Comparison of ENCODE assay signal across 8 mouse cellular contexts in the genomic region with DNA sequence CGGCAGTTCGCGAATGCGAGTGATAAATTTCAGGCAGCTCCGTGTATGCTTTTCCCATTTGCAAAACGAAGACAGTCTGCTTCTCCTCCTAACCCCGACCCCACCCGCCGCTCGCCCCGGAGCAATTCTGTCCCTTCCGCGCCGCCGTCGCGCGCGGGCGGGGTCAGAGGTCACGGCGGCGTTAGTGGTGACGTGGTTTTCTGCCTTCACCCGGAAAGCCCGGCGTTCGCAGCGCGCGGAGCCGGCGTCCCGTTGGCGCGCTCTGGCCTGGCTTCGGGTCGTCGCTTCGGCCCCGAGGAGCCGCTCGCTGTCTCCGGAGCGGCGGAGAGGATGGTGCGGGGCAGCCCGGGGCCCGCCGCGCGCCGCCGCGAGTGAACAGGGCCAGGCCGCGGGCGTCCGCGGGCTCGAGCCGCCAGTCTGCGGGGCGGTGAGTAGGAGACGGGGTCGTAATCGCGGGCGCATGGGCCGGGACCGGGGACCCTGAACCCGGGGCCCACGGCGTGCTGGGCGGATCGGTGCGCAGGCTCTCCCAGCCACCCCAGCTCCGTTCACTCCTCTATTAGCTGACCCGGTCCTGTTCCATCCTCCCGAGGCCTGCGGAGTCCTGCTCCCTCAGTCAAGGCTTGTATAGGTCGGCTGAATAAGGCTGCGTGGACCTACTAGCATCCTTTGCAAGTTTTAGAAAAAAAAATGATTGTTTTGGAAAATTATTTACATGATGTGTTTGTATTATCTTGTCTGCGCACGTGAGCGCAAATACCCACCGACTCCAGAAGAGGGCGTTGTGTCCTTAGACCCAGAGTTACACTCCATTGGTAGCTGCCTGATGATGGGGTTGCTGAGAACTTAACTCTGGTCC. TPM values are rescaled to one million over a fixed set of nuclear protein-coding genes. Genes with fewer than 3 reads are reported as not detected.
A peak's percentile ranks its signal among the peaks of the same experiment; 100 is the strongest.
DNase-seq lines count a peak whose midpoint lies in the region; ATAC-seq and TF ChIP-seq lines count a peak whose summit lies in the region.

No protein-coding gene starts in this region.

- H3K79me2 ChIP-seq in myocyte (ENCODE audit: control insufficient read depth, insufficient read depth), result peaks cover 49% of the 10 kb centered on the region

- TF ChIP-seq CTCF in kidney, postnatal 0 days (IDR thresholded peaks at IDR 0.05; ENCODE audit: low read depth), result peak; percentile 58

- H3K4me3 ChIP-seq in brown adipose tissue, adult 24 weeks (ENCODE audit: insufficient read depth, low read depth, low read length), result peak overlapping the region; percentile 94
- H3K4me3 ChIP-seq in heart, embryonic 13.5 days, result peak overlapping the region; percentile 100
- peak overlapping the region; percentile 98 for H3K4me3 ChIP-seq in kidney, postnatal 0 days (replicated peaks; ENCODE audit: low read depth, low read length)
- peak overlapping the region; percentile 100 for H3K4me3 ChIP-seq in liver, embryonic 11.5 days (ENCODE audit: low read depth, low read length)
- peak overlapping the region; percentile 90 for H3K4me3 ChIP-seq in myocyte

- DNase-seq in kidney, postnatal 0 days (ENCODE audit: low spot score), result peak; percentile 91
- DNase-seq in liver, embryonic 11.5 days (ENCODE audit: low spot score), result peak; percentile 92
- DNase-seq in spleen, postnatal 4 days (ENCODE audit: low spot score in 2 of 2), result peak; percentile 95 to 99

- H3K27me3 ChIP-seq in heart, embryonic 13.5 days (replicated peaks), result no peaks in the 10 kb centered on the region
- H3K27me3 ChIP-seq in kidney, postnatal 0 days (ENCODE audit: insufficient read depth, low read length), result no peaks in the 10 kb centered on the region
- no peaks in the 10 kb centered on the region for H3K27me3 ChIP-seq in liver, embryonic 11.5 days (replicated peaks; ENCODE audit: control insufficient read depth, insufficient read depth, low read length)
- no peaks in the 10 kb centered on the region for H3K27me3 ChIP-seq in myocyte (ENCODE audit: control insufficient read depth, insufficient read depth, insufficient read length)

- H3K36me3 ChIP-seq in heart, embryonic 13.5 days, result peaks cover 10% of the 10 kb centered on the region; the same call in 1 of the 2 replicates
- H3K36me3 ChIP-seq in kidney, postnatal 0 days (ENCODE audit: insufficient read depth, low read length), result no peaks in the 10 kb centered on the region
- no peaks in the 10 kb centered on the region for H3K36me3 ChIP-seq in liver, embryonic 11.5 days (ENCODE audit: control insufficient read depth, insufficient read depth, low read length)
- H3K36me3 ChIP-seq in myocyte (ENCODE audit: control insufficient read depth, insufficient read depth), result no peaks in the 10 kb centered on the region

- peak overlapping the region; percentile 92 for H3K27ac ChIP-seq in brown adipose tissue, adult 24 weeks (replicated peaks; ENCODE audit: low read depth, low read length)
- peak overlapping the region; percentile 87 for H3K27ac ChIP-seq in heart, embryonic 13.5 days (replicated peaks)
- peak overlapping the region; percentile 86 for H3K27ac ChIP-seq in kidney, postnatal 0 days
- H3K27ac ChIP-seq in liver, embryonic 11.5 days (ENCODE audit: low read depth, low read length), result peak overlapping the region; percentile 84

- peak; percentile 85 for TF ChIP-seq POLR2A in myocyte (IDR thresholded peaks at IDR 0.05; ENCODE audit: insufficient read length, low read depth)

- under 1% methylated on average over 84 of the region's 88 CpGs for WGBS in heart, embryonic 13.5 days
- WGBS in kidney, postnatal 0 days, result under 1% methylated on average over 85 of the region's 88 CpGs
- WGBS in liver, embryonic 11.5 days, result under 1% methylated on average over 88 of the region's 88 CpGs

- H3K4me2 ChIP-seq in heart, embryonic 13.5 days, result peak overlapping the region; percentile 86
- peak overlapping the region; percentile 69 for H3K4me2 ChIP-seq in kidney, postnatal 0 days (ENCODE audit: low read length)
- peak overlapping the region; percentile 81 for H3K4me2 ChIP-seq in liver, embryonic 11.5 days
- peak overlapping the region; percentile 79 for H3K4me2 ChIP-seq in myocyte (ENCODE audit: low read depth)

- peaks cover 14% of the 10 kb centered on the region for H3K4me1 ChIP-seq in brown adipose tissue, adult 24 weeks (ENCODE audit: control insufficient read depth, insufficient read depth, insufficient read length, low read length)
- H3K4me1 ChIP-seq in heart, embryonic 13.5 days, result peaks cover 39% of the 10 kb centered on the region
- peaks cover 10% of the 10 kb centered on the region for H3K4me1 ChIP-seq in kidney, postnatal 0 days (replicated peaks; ENCODE audit: insufficient read depth, low read length)
- H3K4me1 ChIP-seq in liver, embryonic 11.5 days (replicated peaks; ENCODE audit: control insufficient read depth, insufficient read depth, low read length), result peaks cover 20% of the 10 kb centered on the region

- peak; percentile 92 for ATAC-seq in CD4-positive, CD25-positive, alpha-beta regulatory T cell, adult 4 months
- ATAC-seq in erythroid progenitor cell, adult 5-6 weeks (replicated peaks; ENCODE audit: low FRiP score, poor library complexity, severe bottlenecking), result peak; percentile 91
- ATAC-seq in heart, embryonic 13.5 days (ENCODE audit: extremely low read depth, insufficient number of reproducible peaks, low FRiP score, low TSS enrichment), result peak; percentile 76
- ATAC-seq in kidney, postnatal 0 days (replicated peaks; ENCODE audit: low FRiP score, low read depth), result peak; percentile 82
- ATAC-seq in liver, embryonic 11.5 days (replicated peaks; ENCODE audit: low FRiP score), result peak; percentile 86

- H3K9ac ChIP-seq in heart, embryonic 13.5 days, result peak overlapping the region; percentile 99
- peak overlapping the region; percentile 95 for H3K9ac ChIP-seq in kidney, postnatal 0 days (ENCODE audit: low read depth, low read length)
- peak overlapping the region; percentile 99 for H3K9ac ChIP-seq in liver, embryonic 11.5 days (ENCODE audit: low read depth, low read length)

- H3K9me3 ChIP-seq in heart, embryonic 13.5 days, result no peaks in the 10 kb centered on the region
- H3K9me3 ChIP-seq in kidney, postnatal 0 days (replicated peaks; ENCODE audit: low read length), result no peaks in the 10 kb centered on the region
- no peaks in the 10 kb centered on the region for H3K9me3 ChIP-seq in liver, embryonic 11.5 days (ENCODE audit: control insufficient read depth, low read length)

- peak overlapping the region; percentile 90 for H3ac ChIP-seq in myocyte (ENCODE audit: control insufficient read depth, insufficient read length)

TF ChIP-seq in myocyte, 11 proteins besides CTCF, POLR2A, EP300 and RAD21 (continues in another document):
- TF ChIP-seq POLR2AphosphoS2 (IDR thresholded peaks at IDR 0.05; ENCODE audit: insufficient read length, low read depth) (peak; percentile 68), USF1 (IDR thresholded peaks at IDR 0.05; ENCODE audit: low read depth) (peak; percentile 4)

RNA-seq across cellular contexts. Expression of gene Tmem248, which starts 5.5 kb away (rescaled TPM):
- 10 to 100 TPM; 10.7 to 15.0 TPM for polyA plus RNA-seq in CD4-positive, CD25-positive, alpha-beta regulatory T cell, adult 4 months (2017; shearing (Covaris generic))
- 19.1 and 22.1 TPM in 2 replicates for polyA plus RNA-seq in brown adipose tissue, adult 24 weeks (2012; ENCODE audit: insufficient read depth, insufficient read length, missing spikeins)
- 26.3 and 27.7 TPM in 2 replicates for total RNA-seq in erythroid progenitor cell, adult 5-6 weeks (2015; ENCODE audit: low replicate concordance)
- 25.5 and 32.0 TPM in 2 replicates for total RNA-seq in erythroid progenitor cell, adult 5-6 weeks (2017; ENCODE audit: low replicate concordance)
- polyA plus RNA-seq in heart, embryonic 13.5 days (2015; fragmentation: Nextera tagmentation; extraction: Ambion mirVana), result 24.7 and 33.5 TPM in 2 replicates
- polyA plus RNA-seq in kidney, postnatal 0 days (2015; fragmentation: Nextera tagmentation; extraction: Ambion mirVana), result 33.6 and 41.1 TPM in 2 replicates
- 43.3 and 49.0 TPM in 2 replicates for polyA plus RNA-seq in liver, embryonic 11.5 days (2014; fragmentation: Nextera tagmentation; extraction: Ambion mirVana)
- polyA plus RNA-seq in myocyte (2012; fragmentation: generic; extraction: Trizol), result 25.3 TPM

RNA-seq across cellular contexts. Expression of gene Sbds, which starts 33.0 kb away (rescaled TPM):
- polyA plus RNA-seq in CD4-positive, CD25-positive, alpha-beta regulatory T cell, adult 4 months (2017; shearing (Covaris generic)), result 100 to 1,000 TPM; 124 to 164 TPM
- 74.0 and 81.0 TPM in 2 replicates for polyA plus RNA-seq in brown adipose tissue, adult 24 weeks (2012; ENCODE audit: insufficient read depth, insufficient read length, missing spikeins)
- total RNA-seq in erythroid progenitor cell, adult 5-6 weeks (2015; ENCODE audit: low replicate concordance), result 32.7 and 57.3 TPM in 2 replicates
- 58.0 and 71.3 TPM in 2 replicates for total RNA-seq in erythroid progenitor cell, adult 5-6 weeks (2017; ENCODE audit: low replicate concordance)
- polyA plus RNA-seq in heart, embryonic 13.5 days (2015; fragmentation: Nextera tagmentation; extraction: Ambion mirVana), result 52.3 and 60.7 TPM in 2 replicates
- 78.5 and 78.6 TPM in 2 replicates for polyA plus RNA-seq in kidney, postnatal 0 days (2015; fragmentation: Nextera tagmentation; extraction: Ambion mirVana)
- 80.5 and 83.7 TPM in 2 replicates for polyA plus RNA-seq in liver, embryonic 11.5 days (2014; fragmentation: Nextera tagmentation; extraction: Ambion mirVana)
- 47.2 TPM for polyA plus RNA-seq in myocyte (2012; fragmentation: generic; extraction: Trizol)

RNA-seq across cellular contexts. Expression of gene Tyw1, which starts 33.0 kb away (rescaled TPM):
- 10 to 100 TPM; 22.1 to 44.6 TPM for polyA plus RNA-seq in CD4-positive, CD25-positive, alpha-beta regulatory T cell, adult 4 months (2017; shearing (Covaris generic))
- 6.4 and 6.5 TPM in 2 replicates for polyA plus RNA-seq in brown adipose tissue, adult 24 weeks (2012; ENCODE audit: insufficient read depth, insufficient read length, missing spikeins)
- 6.7 and 11.5 TPM in 2 replicates for total RNA-seq in erythroid progenitor cell, adult 5-6 weeks (2015; ENCODE audit: low replicate concordance)
- total RNA-seq in erythroid progenitor cell, adult 5-6 weeks (2017; ENCODE audit: low replicate concordance), result 12.6 and 13.5 TPM in 2 replicates
- polyA plus RNA-seq in heart, embryonic 13.5 days (2015; fragmentation: Nextera tagmentation; extraction: Ambion mirVana), result 16.4 and 18.5 TPM in 2 replicates
- 20.8 and 24.6 TPM in 2 replicates for polyA plus RNA-seq in kidney, postnatal 0 days (2015; fragmentation: Nextera tagmentation; extraction: Ambion mirVana)
- 28.5 and 32.2 TPM in 2 replicates for polyA plus RNA-seq in liver, embryonic 11.5 days (2014; fragmentation: Nextera tagmentation; extraction: Ambion mirVana)
- 23.6 TPM for polyA plus RNA-seq in myocyte (2012; fragmentation: generic; extraction: Trizol)

RNA-seq across cellular contexts. Expression of gene Rabgef1, which starts 50.8 kb away (rescaled TPM):
- polyA plus RNA-seq in CD4-positive, CD25-positive, alpha-beta regulatory T cell, adult 4 months (2017; shearing (Covaris generic)), result 10 to 100 TPM; 32.1 to 43.4 TPM
- 16.7 and 19.1 TPM in 2 replicates for polyA plus RNA-seq in brown adipose tissue, adult 24 weeks (2012; ENCODE audit: insufficient read depth, insufficient read length, missing spikeins)
- total RNA-seq in erythroid progenitor cell, adult 5-6 weeks (2015; ENCODE audit: low replicate concordance), result 47.4 and 56.6 TPM in 2 replicates
- total RNA-seq in erythroid progenitor cell, adult 5-6 weeks (2017; ENCODE audit: low replicate concordance), result 91.1 and 102 TPM in 2 replicates
- polyA plus RNA-seq in heart, embryonic 13.5 days (2015; fragmentation: Nextera tagmentation; extraction: Ambion mirVana), result 18.3 and 19.9 TPM in 2 replicates
- 28.1 and 31.8 TPM in 2 replicates for polyA plus RNA-seq in kidney, postnatal 0 days (2015; fragmentation: Nextera tagmentation; extraction: Ambion mirVana)
- polyA plus RNA-seq in liver, embryonic 11.5 days (2014; fragmentation: Nextera tagmentation; extraction: Ambion mirVana), result 39.6 and 41.1 TPM in 2 replicates
- 18.8 TPM for polyA plus RNA-seq in myocyte (2012; fragmentation: generic; extraction: Trizol)

Comparison
In these comparisons a context has a peak if more than half of its experiments do, and no peak if none do; other contexts are left out.
1. Peak in every context shown above with its lines: DNase-seq, ATAC-seq, H3K4me3 ChIP-seq and H3K27ac ChIP-seq.